Mouse (Mus musculus): ENCODE data around the gene Gm21731. TPM values are rescaled to one million over a fixed set of nuclear protein-coding genes. Genes with fewer than 3 reads are reported as not detected.

Gm21731 gene
- polyA plus RNA-seq (2012; rRNA removed): not detected in 2 replicates

DNA sequence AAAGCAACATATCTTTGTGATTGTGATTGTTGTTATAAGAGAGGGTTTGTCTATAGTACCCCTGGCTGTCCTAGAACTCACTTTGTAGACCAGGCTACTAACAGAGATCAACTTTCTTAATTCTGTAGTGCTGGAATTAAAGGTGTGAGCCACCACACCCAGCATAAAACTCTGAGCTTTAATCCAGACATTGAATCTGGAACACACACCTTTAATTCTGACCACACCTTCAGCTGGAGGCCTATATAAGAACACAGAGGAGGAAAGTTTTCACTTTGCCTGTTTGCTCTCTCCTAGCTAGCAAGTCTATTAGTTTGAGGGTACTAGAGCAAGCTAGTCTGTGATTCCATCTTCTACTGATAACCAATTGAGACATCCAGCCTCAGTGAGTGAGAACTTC, at the start of gene Gm21731:
Gene Gm21731, plus strand, starts transcription at position 301 of the 400 bp plus-strand sequence.

DNA sequence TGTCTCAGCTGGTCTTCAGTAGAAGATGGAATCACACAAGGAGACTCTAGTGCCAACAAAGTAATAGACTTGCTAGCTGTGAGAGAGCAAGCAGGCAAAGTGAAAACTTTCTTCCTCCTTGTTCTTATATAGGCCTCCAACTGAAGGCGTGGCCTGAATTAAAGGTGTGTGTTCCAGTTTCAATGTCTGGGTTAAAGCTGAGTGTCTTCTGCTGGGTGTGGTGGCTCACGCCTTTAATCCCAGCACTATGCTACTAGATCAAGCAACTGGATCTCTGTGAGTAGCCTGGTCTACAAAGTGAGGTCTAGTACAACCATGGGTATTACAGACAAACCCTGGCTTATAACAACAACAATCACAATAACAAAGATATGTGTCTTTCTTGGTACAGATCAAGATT, 23.1 kb upstream of the Gm21731 start, which contains the start of gene Gm21762:
Gene Gm21762, minus strand, starts transcription at position 101 of the 400 bp plus-strand sequence.

GRCm38 (mm10) chr13:120262870-120263269, 24.0 kb downstream of the Gm21731 start, which contains the start of gene AF067061:
Gene AF067061, plus strand, starts transcription at chr13:120263114.

Other genes with a start within 250 kb of the Gm21731 start
- gene Gm36079, start 212.1 kb upstream of the Gm21731 start, polyA plus RNA-seq (2012; rRNA removed): not detected in 2 replicates
- 0.60 and 0.71 TPM in 2 replicates for gene Gm21188, start 186.9 kb upstream of the Gm21731 start, polyA plus RNA-seq (2012; rRNA removed)
- not detected in 2 replicates for gene Gm20767, start 98.9 kb upstream of the Gm21731 start, polyA plus RNA-seq (2012; rRNA removed)
- not detected in 2 replicates for gene Gm21818, start 66.7 kb upstream of the Gm21731 start, polyA plus RNA-seq (2012; rRNA removed)
- gene Gm21762, start 23.2 kb upstream of the Gm21731 start, polyA plus RNA-seq (2012; rRNA removed): 0.21 and 0.26 TPM in 2 replicates
- not detected in 2 replicates for gene AF067061, start 24.0 kb downstream of the Gm21731 start, polyA plus RNA-seq (2012; rRNA removed)
- not detected in 2 replicates for gene BC147527, start 61.3 kb downstream of the Gm21731 start, polyA plus RNA-seq (2012; rRNA removed)
- gene Tcstv3, start 77.8 kb downstream of the Gm21731 start, polyA plus RNA-seq (2012; rRNA removed): not detected in 2 replicates

Measured in ovary, adult 2 months (tissue).